Mouse (Mus musculus): Measurements from ENCODE around the gene Mblac1. TPM values are rescaled to one million over a fixed set of nuclear protein-coding genes. Genes with fewer than 3 reads are reported as not detected.

Gene Mblac1
- polyA plus RNA-seq (2017; shearing (Covaris generic)), result under 1 TPM; 0.93 to 0.99 TPM

GRCm38 (mm10) chr5:138193771-138194727, at the start of gene Mblac1:
Gene Mblac1 (plus strand): TSS chr5:138194314.

GRCm38 (mm10) chr5:138155443-138155976, 38.6 kb upstream of the Mblac1 start, which contains the start of gene Zfp113:
Gene Zfp113 (minus strand): TSS chr5:138155744.

GRCm38 (mm10) chr5:138160842-138161665, 33.1 kb upstream of the Mblac1 start, which contains the start of gene Cops6:
Gene Cops6 (plus strand): TSS chr5:138161071.

GRCm38 (mm10) chr5:138171695-138172491, 22.2 kb upstream of the Mblac1 start, which contains the start of the genes Ap4m1 and Mcm7:
Gene Ap4m1 (plus strand): TSS chr5:138172002.
Gene Mcm7 (minus strand): TSS chr5:138172422.

GRCm38 (mm10) chr5:138186950-138187638, 7.0 kb upstream of the Mblac1 start, which contains the start of the genes Taf6 and Cnpy4:
Gene Taf6 (minus strand): TSS chr5:138187451.
Gene Cnpy4 (plus strand): TSS chr5:138187485.

GRCm38 (mm10) chr5:138225700-138226099, 31.6 kb downstream of the Mblac1 start, which contains the start of gene Nxpe5:
Gene Nxpe5 (plus strand): TSS chr5:138225898.

Other genes with a start within 250 kb of the Mblac1 start
- under 1 TPM in 1 of 2 experiments, not detected in 1; 0.04 TPM for gene Gjc3, start 231.2 kb upstream of the Mblac1 start, polyA plus RNA-seq (2017; shearing (Covaris generic))
- gene Azgp1, start 212.8 kb upstream of the Mblac1 start, polyA plus RNA-seq (2017; shearing (Covaris generic)), result 1 to 10 TPM in 1 of 2 experiments, under 1 TPM in 1; 0.23 to 1.0 TPM
- 1 to 10 TPM in 1 of 2 experiments, under 1 TPM in 1; 0.11 to 2.1 TPM for gene Smok3a, start 173.1 kb upstream of the Mblac1 start, polyA plus RNA-seq (2017; shearing (Covaris generic))
- 1 to 10 TPM in 1 of 2 experiments, not detected in 1; 7.7 TPM for gene Smok3b, start 172.9 kb upstream of the Mblac1 start, polyA plus RNA-seq (2017; shearing (Covaris generic))
- gene Smok3c, start 141.1 kb upstream of the Mblac1 start, polyA plus RNA-seq (2017; shearing (Covaris generic)), result 1 to 10 TPM in 1 of 2 experiments, under 1 TPM in 1; 0.35 to 2.9 TPM
- 10 to 100 TPM; 11.9 to 14.3 TPM for gene Zkscan1, start 109.2 kb upstream of the Mblac1 start, polyA plus RNA-seq (2017; shearing (Covaris generic))
- gene Zscan21, start 77.4 kb upstream of the Mblac1 start, polyA plus RNA-seq (2017; shearing (Covaris generic)), result 10 to 100 TPM; 23.1 to 27.3 TPM
- gene Zfp113, start 38.6 kb upstream of the Mblac1 start, polyA plus RNA-seq (2017; shearing (Covaris generic)), result 10 to 100 TPM; 21.3 to 26.4 TPM
- 100 to 1,000 TPM; 183 to 192 TPM for gene Cops6, start 33.2 kb upstream of the Mblac1 start, polyA plus RNA-seq (2017; shearing (Covaris generic))
- gene Ap4m1, start 22.3 kb upstream of the Mblac1 start, polyA plus RNA-seq (2017; shearing (Covaris generic)), result 1 to 10 TPM; 8.1 to 8.7 TPM
- gene Mcm7, start 21.9 kb upstream of the Mblac1 start, polyA plus RNA-seq (2017; shearing (Covaris generic)), result 10 to 100 TPM; 57.4 to 74.1 TPM
- gene Taf6, start 6.9 kb upstream of the Mblac1 start, polyA plus RNA-seq (2017; shearing (Covaris generic)), result 10 to 100 TPM; 44.9 to 56.9 TPM
- 10 to 100 TPM; 17.3 to 20.4 TPM for gene Cnpy4, start 6.8 kb upstream of the Mblac1 start, polyA plus RNA-seq (2017; shearing (Covaris generic))
- gene Nxpe5, start 31.6 kb downstream of the Mblac1 start, polyA plus RNA-seq (2017; shearing (Covaris generic)), result 1 to 10 TPM in 1 of 2 experiments, under 1 TPM in 1; 0.49 to 1.4 TPM
- gene Lamtor4, start 61.2 kb downstream of the Mblac1 start, polyA plus RNA-seq (2017; shearing (Covaris generic)), result 100 to 1,000 TPM in 1 of 2 experiments, 10 to 100 TPM in 1; 61.4 to 105 TPM
- gene BC037034, start 69.7 kb downstream of the Mblac1 start, polyA plus RNA-seq (2017; shearing (Covaris generic)), result 10 to 100 TPM; 35.3 to 42.7 TPM
- 1 to 10 TPM; 1.1 to 1.6 TPM for gene Gal3st4, start 78.5 kb downstream of the Mblac1 start, polyA plus RNA-seq (2017; shearing (Covaris generic))
- gene Gm43720, start 85.6 kb downstream of the Mblac1 start, polyA plus RNA-seq (2017; shearing (Covaris generic)), result under 1 TPM in 1 of 2 experiments, not detected in 1; 0.02 TPM
- 1 to 10 TPM in 1 of 2 experiments, under 1 TPM in 1; 0.86 to 2.2 TPM for gene Gpc2, start 85.7 kb downstream of the Mblac1 start, polyA plus RNA-seq (2017; shearing (Covaris generic))
- gene Stag3, start 85.9 kb downstream of the Mblac1 start, polyA plus RNA-seq (2017; shearing (Covaris generic)), result 1 to 10 TPM in 1 of 2 experiments, under 1 TPM in 1; 0.96 to 1.7 TPM
- gene Pvrig, start 147.6 kb downstream of the Mblac1 start, polyA plus RNA-seq (2017; shearing (Covaris generic)), result 10 to 100 TPM in 1 of 2 experiments, 1 to 10 TPM in 1; 6.0 to 20.3 TPM
- 10 to 100 TPM; 21.6 to 29.5 TPM for gene Zfp157, start 247.2 kb downstream of the Mblac1 start, polyA plus RNA-seq (2017; shearing (Covaris generic))